Mouse (Mus musculus) heart, adult 9 months (tissue): ENCODE results near the gene Nectin2.

Experiments used
- DNase-seq, 2 experiments: peaks; one replicate each; pipeline ENCODE4 v3.0.0; 2022; ENCODE audit warnings: low spot score in 2 of 2

Gene Nectin2

GRCm38 (mm10) chr7:19769434-19770374 is 19.4 kb upstream of the Nectin2 start:
- DNase-seq = no peak

GRCm38 (mm10) chr7:19769001-19769400 is 18.7 kb upstream of the Nectin2 start:
- no peak for DNase-seq

- no peak for DNase-seq
Observed at GRCm38 (mm10) chr7:19768251-19768650, 18.0 kb upstream of the Nectin2 start.

- DNase-seq = no peak
Observed at GRCm38 (mm10) chr7:19764581-19764980, 14.3 kb upstream of the Nectin2 start.

GRCm38 (mm10) chr7:19763829-19764477 is 13.7 kb upstream of the Nectin2 start:
- peak in 1 of 2 experiments; percentile 66 for DNase-seq

- no peak for DNase-seq
Observed at GRCm38 (mm10) chr7:19762283-19762682, 12.0 kb upstream of the Nectin2 start.

GRCm38 (mm10) chr7:19760021-19760420 is 9.7 kb upstream of the Nectin2 start:
- DNase-seq = peak in 1 of 2 experiments; percentile 42

- no peak for DNase-seq
Observed at GRCm38 (mm10) chr7:19758623-19759022, 8.3 kb upstream of the Nectin2 start.

- peak; percentile 91 to 93 for DNase-seq
Observed at GRCm38 (mm10) chr7:19755851-19756786, 5.8 kb upstream of the Nectin2 start.

GRCm38 (mm10) chr7:19755008-19755407 is 4.7 kb upstream of the Nectin2 start:
- DNase-seq = no peak

GRCm38 (mm10) chr7:19754065-19754464 is 3.8 kb upstream of the Nectin2 start:
- no peak for DNase-seq

- DNase-seq = peak in 1 of 2 experiments; percentile 77
Observed at GRCm38 (mm10) chr7:19753587-19753986, 3.3 kb upstream of the Nectin2 start.

GRCm38 (mm10) chr7:19752652-19753051 is 2.4 kb upstream of the Nectin2 start:
- no peak for DNase-seq

- DNase-seq = no peak
Observed at GRCm38 (mm10) chr7:19751070-19751383, 744 bp upstream of the Nectin2 start.

- DNase-seq = peak; percentile 97
Observed at GRCm38 (mm10) chr7:19749389-19750216, 680 bp downstream of the Nectin2 start.

GRCm38 (mm10) chr7:19748219-19749195 is 1.8 kb downstream of the Nectin2 start:
- peak in 1 of 2 experiments; percentile 51 for DNase-seq

- no peak for DNase-seq
Observed at GRCm38 (mm10) chr7:19747420-19748218, 2.7 kb downstream of the Nectin2 start.

- no peak for DNase-seq
Observed at GRCm38 (mm10) chr7:19746426-19747201, 3.7 kb downstream of the Nectin2 start.
